Mouse (Mus musculus) ES-Bruce4 (cell line): ENCODE results near the gene Snrnp35. TPM values are rescaled to one million over a fixed set of nuclear protein-coding genes. Genes with fewer than 3 reads are reported as not detected.
"Not testable (repeated sequence)": the region's sequence is repeated elsewhere in the genome, so short reads cannot be mapped to it uniquely, and the experiment has no call there.

ENCODE experiments used
- H3K27ac ChIP-seq: 2 replicates; pipeline ENCODE4 v1.5.1; 2012; ENCODE audit warnings: low read length, inconsistent platforms; ENCODE audit not compliant: insufficient read depth
- H3K27me3 ChIP-seq: 2 replicates; pipeline ENCODE4 v1.6.1; 2012; ENCODE audit warnings: mild to moderate bottlenecking, low read length, inconsistent platforms; ENCODE audit not compliant: control insufficient read depth, poor library complexity, insufficient read depth, severe bottlenecking
- H3K36me3 ChIP-seq: 2 replicates; pipeline ENCODE4 v1.6.1; 2012; ENCODE audit warnings: inconsistent platforms, mild to moderate bottlenecking, low read length, moderate library complexity; ENCODE audit not compliant: control insufficient read depth, poor library complexity, insufficient read depth, severe bottlenecking
- H3K4me1 ChIP-seq: one replicate; pipeline ENCODE4 v1.8.1; 2011; ENCODE audit warnings: low read length; ENCODE audit not compliant: control insufficient read depth, insufficient read depth
- H3K4me3 ChIP-seq: 2 replicates; pipeline ENCODE4 v1.5.1; 2011; ENCODE audit warnings: low read depth, mild to moderate bottlenecking, low read length
- H3K9ac ChIP-seq: 2 replicates; pipeline ENCODE4 v1.6.1; 2012; ENCODE audit warnings: low read depth, mild to moderate bottlenecking, inconsistent platforms; ENCODE audit not compliant: poor library complexity, severe bottlenecking
- H3K9me3 ChIP-seq: replicated peaks from 2 replicates; pipeline ENCODE4 v1.6.1; 2012; ENCODE audit warnings: mild to moderate bottlenecking, low read length, inconsistent platforms; ENCODE audit not compliant: control insufficient read depth, poor library complexity, insufficient read depth, severe bottlenecking
- CTCF ChIP-seq: IDR thresholded peaks from one replicate; pipeline ENCODE4 v1.8.1; 2011; ENCODE audit warnings: low read depth, low read length
- EP300 ChIP-seq: IDR thresholded peaks from 2 replicates; pipeline ENCODE4 v1.6.1; 2011; ENCODE audit warnings: low read depth, low read length; ENCODE audit not compliant: insufficient read depth
- POLR2A ChIP-seq: IDR thresholded peaks from one replicate; pipeline ENCODE4 v1.8.1; 2011; ENCODE audit warnings: low read length; ENCODE audit not compliant: insufficient read depth
- polyA plus RNA-seq: library from polyadenylated mRNA; stranded (reverse); fragments of >200 nt; gene quantifications from 2 replicates; pipeline ENCODE4 v1.2.4, GENCODE M21; 2011; ENCODE audit warnings: low read depth; ENCODE audit not compliant: missing spikeins, insufficient read depth, insufficient read length

The Snrnp35 gene
- polyA plus RNA-seq, 1 experiment, result 27.1 TPM

GRCm38 (mm10) chr5:124496614-124497514 is 13.9 kb downstream of the Snrnp35 start:
- TF ChIP-seq POLR2A (no peak), CTCF (no peak), EP300 (no peak)
- no peak overlapping the region for H3K4me3 ChIP-seq
- H3K9ac ChIP-seq, result no peak overlapping the region
- no peak overlapping the region for H3K27ac ChIP-seq
- H3K36me3 ChIP-seq, result peaks cover 11% of the 10 kb centered on the region; the same call in 1 of the 2 replicates
- no peaks in the 10 kb centered on the region for H3K9me3 ChIP-seq
- H3K27me3 ChIP-seq, result no peaks in the 10 kb centered on the region
- peaks cover 1% of the 10 kb centered on the region for H3K4me1 ChIP-seq

- TF ChIP-seq EP300 (no peak), CTCF (no peak), POLR2A (no peak)
- Histone ChIP-seq H3K9ac (no peak overlapping the region), H3K4me1 (peaks cover 1% of the 10 kb centered on the region), H3K4me3 (no peak overlapping the region), H3K27me3 (no peaks in the 10 kb centered on the region), H3K27ac (no peak overlapping the region), H3K9me3 (no peaks in the 10 kb centered on the region), H3K36me3 (0 out of 2 replicates have a peak, but pooled peaks cover 6% of the 10 kb centered on the region)
Observed at GRCm38 (mm10) chr5:124498221-124498876, 15.4 kb downstream of the Snrnp35 start.

- no peaks in the 10 kb centered on the region for H3K27me3 ChIP-seq
- TF ChIP-seq POLR2A, result no peak
- no peak for TF ChIP-seq CTCF
- TF ChIP-seq EP300, result no peak
Observed at GRCm38 (mm10) chr5:124499001-124499400, 16.1 kb downstream of the Snrnp35 start.

GRCm38 (mm10) chr5:124500037-124500436 is 17.1 kb downstream of the Snrnp35 start:
- not testable (repeated sequence) for H3K4me1 ChIP-seq, H3K4me3 ChIP-seq, H3K9ac ChIP-seq, H3K9me3 ChIP-seq, H3K36me3 ChIP-seq, H3K27me3 ChIP-seq, H3K27ac ChIP-seq

More at GRCm38 (mm10) chr5:124499001-124499400, 16.1 kb downstream of the Snrnp35 start:
- H3K4me3 ChIP-seq, result no peak overlapping the region
- H3K9ac ChIP-seq, result no peak overlapping the region
- 0 out of 2 replicates have a peak, but pooled peaks cover 4% of the 10 kb centered on the region for H3K36me3 ChIP-seq
- peaks cover 1% of the 10 kb centered on the region for H3K4me1 ChIP-seq
- no peak overlapping the region for H3K27ac ChIP-seq
- H3K9me3 ChIP-seq, result no peaks in the 10 kb centered on the region

- Histone ChIP-seq H3K9ac (no peak overlapping the region), H3K4me1 (peaks cover 1% of the 10 kb centered on the region), H3K36me3 (no peaks in the 10 kb centered on the region), H3K4me3 (no peak overlapping the region), H3K27me3 (no peaks in the 10 kb centered on the region), H3K9me3 (no peaks in the 10 kb centered on the region), H3K27ac (peak overlapping the region; percentile 5; the same call in 1 of the 2 replicates)
- TF ChIP-seq EP300, result no peak
- TF ChIP-seq POLR2A, result no peak
- TF ChIP-seq CTCF, result no peak
Observed at GRCm38 (mm10) chr5:124500573-124500972, 17.6 kb downstream of the Snrnp35 start.

GRCm38 (mm10) chr5:124501541-124501940 is 18.6 kb downstream of the Snrnp35 start:
- H3K9me3 ChIP-seq, result no peaks in the 10 kb centered on the region
- H3K4me1 ChIP-seq, result peaks cover 1% of the 10 kb centered on the region
- no peaks in the 10 kb centered on the region for H3K36me3 ChIP-seq
- TF ChIP-seq POLR2A (no peak), EP300 (no peak), CTCF (no peak)
- no peak overlapping the region for H3K9ac ChIP-seq
- no peaks in the 10 kb centered on the region for H3K27me3 ChIP-seq
- no peak overlapping the region for H3K4me3 ChIP-seq
- no peak overlapping the region for H3K27ac ChIP-seq
